Mouse (Mus musculus) E14TG2a.4 (cell line): ENCODE data around the gene Plagl1.

ENCODE experiments used
- CTCF ChIP-seq: conservative IDR thresholded peaks from 2 replicates; pipeline ENCODE4 v1.5.1; 2014; ENCODE audit warnings: low read length
- NANOG ChIP-seq: IDR thresholded peaks from 2 replicates; pipeline ENCODE4 v1.6.1; 2014; ENCODE audit warnings: borderline replicate concordance, low read length, mixed read lengths
- POU5F1 ChIP-seq: IDR thresholded peaks from 2 replicates; pipeline ENCODE4 v1.6.1; 2014; ENCODE audit warnings: low read length, borderline replicate concordance

DNA sequence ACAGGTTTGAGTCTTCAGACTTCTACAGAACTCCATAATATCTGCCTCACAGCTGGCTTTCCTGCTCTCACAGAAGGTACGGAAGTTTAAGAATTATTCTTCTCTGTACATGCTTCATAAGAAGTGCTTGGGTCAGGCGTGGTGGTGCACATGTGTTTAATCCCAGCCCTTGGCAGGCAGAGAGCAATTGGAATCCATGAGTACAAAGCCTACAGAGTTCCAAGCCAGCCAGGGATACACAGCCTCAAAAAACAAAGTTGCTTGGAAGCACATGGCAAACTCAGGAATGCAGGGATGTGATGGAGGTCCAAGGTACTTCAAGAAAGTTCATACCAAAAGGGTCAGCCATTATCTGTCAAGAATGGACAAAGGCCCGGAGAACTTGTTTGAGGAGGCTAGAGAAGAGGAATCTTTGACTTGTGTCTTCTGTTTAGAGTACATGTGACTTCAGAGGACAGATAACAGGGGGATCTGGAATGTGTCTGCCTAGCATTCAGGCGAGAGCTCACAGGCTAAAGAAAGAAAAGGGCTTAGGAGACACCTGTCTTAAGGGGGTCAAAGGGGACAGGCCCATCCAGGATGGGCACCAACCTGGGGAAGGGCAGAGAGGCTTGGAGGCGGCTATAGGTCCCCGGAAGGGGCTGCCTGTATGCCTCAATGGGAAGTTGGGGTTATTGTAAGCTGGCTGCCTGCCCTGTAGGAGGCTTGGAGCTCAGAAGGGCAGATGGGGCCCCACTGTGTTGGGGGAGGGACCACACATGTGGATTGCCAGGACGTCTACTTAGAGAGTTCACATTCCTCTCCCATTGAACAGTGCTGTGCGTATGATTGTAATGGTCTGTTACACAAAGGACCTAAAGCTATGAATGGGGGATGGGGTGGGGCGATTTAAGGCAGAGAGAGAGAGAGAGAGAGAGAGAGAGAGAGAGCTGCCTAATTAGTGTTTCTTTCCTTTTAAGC, 56.7 kb downstream of the Plagl1 start:
- TF ChIP-seq CTCF (no peak), NANOG (no peak), POU5F1 (no peak)
